Mouse (Mus musculus): ENCODE measurements around the gene Nptxr.

DNA sequence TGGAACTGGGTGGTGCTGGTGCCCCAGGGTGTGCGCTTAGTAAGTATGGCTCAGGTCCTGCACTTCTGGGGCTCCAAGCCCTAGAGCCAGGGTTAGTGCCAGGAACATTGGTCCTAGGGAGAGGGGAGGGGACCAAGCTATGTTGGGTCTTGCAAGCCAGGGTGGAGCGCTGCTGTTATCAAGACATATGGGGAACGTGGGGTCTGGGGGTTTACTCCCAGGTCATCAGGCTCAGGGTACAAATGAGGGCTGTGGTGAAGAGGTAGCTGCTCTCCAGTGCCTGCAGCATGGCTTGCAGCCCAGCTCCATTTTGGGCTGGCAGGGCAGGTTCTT lies 51.2 kb downstream of the Nptxr start:
- TF ChIP-seq CTCF (IDR thresholded peaks at IDR 0.05; ENCODE audit: borderline replicate concordance, insufficient read depth, low read depth, low read length) (no peak), POLR2A (IDR thresholded peaks at IDR 0.05; ENCODE audit: borderline replicate concordance, insufficient read depth, low read length) (no peak)

Data from cerebellum, adult 2 months (tissue).